Mouse (Mus musculus) neural tube, embryonic 14.5 days (tissue): ENCODE results near the gene Smad5. TPM values are rescaled to one million over a fixed set of nuclear protein-coding genes. Genes with fewer than 3 reads are reported as not detected.

Experiments used
- ATAC-seq: fragments of 200-750 bp; cut with Nextera tagmentation; 2 replicates; pipeline ENCODE4 v1.8.0; 2017; ENCODE audit warnings: low read depth, mild to moderate bottlenecking, moderate TSS enrichment, moderate library complexity
- H3K27ac ChIP-seq: fragments of 300-500 bp; sonication (generic); 2 replicates; pipeline ENCODE4 v1.5.1; 2014; ENCODE audit warnings: low read depth, mild to moderate bottlenecking, control low read depth, low read length, moderate library complexity, mixed read lengths
- H3K27me3 ChIP-seq: fragments of 300-500 bp; sonication (generic); 2 replicates; pipeline ENCODE4 v1.6.1; 2014; ENCODE audit warnings: low read length; ENCODE audit not compliant: control insufficient read depth, insufficient read depth
- H3K36me3 ChIP-seq: fragments of 300-500 bp; sonication (generic); 2 replicates; pipeline ENCODE4 v1.6.1; 2014; ENCODE audit warnings: low read length, mixed read lengths; ENCODE audit not compliant: control insufficient read depth, insufficient read depth
- H3K4me1 ChIP-seq: fragments of 300-500 bp; sonication (generic); 2 replicates; pipeline ENCODE4 v1.6.1; 2014; ENCODE audit warnings: low read length; ENCODE audit not compliant: control insufficient read depth, insufficient read depth
- H3K4me2 ChIP-seq: fragments of 300-500 bp; sonication (generic); 2 replicates; pipeline ENCODE4 v1.6.1; 2014; ENCODE audit warnings: mild to moderate bottlenecking, low read depth, low read length, control low read depth
- H3K4me3 ChIP-seq: fragments of 300-500 bp; sonication (generic); 2 replicates; pipeline ENCODE4 v1.5.1; 2014; ENCODE audit warnings: low read depth, low read length, control low read depth, mixed read lengths
- H3K9ac ChIP-seq: fragments of 300-500 bp; sonication (generic); replicated peaks from 2 replicates; pipeline ENCODE4 v1.6.1; 2014; ENCODE audit warnings: low read depth, mild to moderate bottlenecking, control low read depth, low read length, mixed read lengths
- H3K9me3 ChIP-seq: fragments of 300-500 bp; sonication (generic); 2 replicates; pipeline ENCODE4 v1.6.1; 2016; ENCODE audit warnings: low read length; ENCODE audit not compliant: control insufficient read depth
- WGBS: fragments of 180-500 bp; shearing (Covaris S2); extraction: QIAGEN DNeasy Blood & Tissue Kit; methylation state at CpG from one replicate; pipeline ENCODE4 v1.1.7; 2014; 5-methylcytosine and 5-hydroxymethylcytosine counted together
- polyA plus RNA-seq: library from polyadenylated mRNA; unstranded; fragments of >200 nt; fragmentation: Nextera tagmentation; extraction: Ambion mirVana; gene quantifications from 2 replicates; pipeline ENCODE4 v1.2.1, GENCODE M21; 2014

The Smad5 gene
- polyA plus RNA-seq, 1 experiment from 2014 or later, result 33.2 TPM

- H3K27ac ChIP-seq, result 0 out of 2 replicates have a peak overlapping the region, but pooled peaks have one; percentile 58
- no peak overlapping the region for H3K9ac ChIP-seq
- H3K36me3 ChIP-seq, result no peaks in the 10 kb centered on the region
- no peak for ATAC-seq
- no peak overlapping the region for H3K4me3 ChIP-seq
- peaks cover 14% of the 10 kb centered on the region for H3K4me1 ChIP-seq
- WGBS, result 86% methylated on average over 2 of the region's 2 CpGs
- no peaks in the 10 kb centered on the region for H3K9me3 ChIP-seq
- H3K27me3 ChIP-seq, result no peaks in the 10 kb centered on the region
- H3K4me2 ChIP-seq, result no peak overlapping the region
These were observed 5.6 kb upstream of the Smad5 start for GRCm38 (mm10) chr13:56697171-56697570.

GRCm38 (mm10) chr13:56698391-56698790, 4.4 kb upstream of the Smad5 start:
- H3K27me3 ChIP-seq, result no peaks in the 10 kb centered on the region
- H3K4me3 ChIP-seq, result no peak overlapping the region
- peak; percentile 36 for ATAC-seq
- no peak overlapping the region for H3K4me2 ChIP-seq
- WGBS, result 3% methylated on average over 9 of the region's 9 CpGs
- no peaks in the 10 kb centered on the region for H3K36me3 ChIP-seq
- no peaks in the 10 kb centered on the region for H3K9me3 ChIP-seq
- no peak overlapping the region for H3K9ac ChIP-seq
- peak overlapping the region; percentile 58 for H3K27ac ChIP-seq
- peaks cover 19% of the 10 kb centered on the region for H3K4me1 ChIP-seq

- Histone ChIP-seq H3K27ac (no peak overlapping the region), H3K9me3 (no peaks in the 10 kb centered on the region), H3K4me3 (no peak overlapping the region), H3K4me1 (peaks cover 21% of the 10 kb centered on the region), H3K27me3 (no peaks in the 10 kb centered on the region), H3K36me3 (no peaks in the 10 kb centered on the region), H3K9ac (no peak overlapping the region), H3K4me2 (no peak overlapping the region)
- no peak for ATAC-seq
- WGBS, result 94% methylated on average over 2 of the region's 2 CpGs
These were observed 3.4 kb upstream of the Smad5 start for GRCm38 (mm10) chr13:56699370-56699769.

- no peak for ATAC-seq
These were observed 1.8 kb upstream of the Smad5 start for GRCm38 (mm10) chr13:56700981-56701380.

GRCm38 (mm10) chr13:56701924-56702323, 886 bp upstream of the Smad5 start:
- no peak overlapping the region for H3K27ac ChIP-seq
- no peak overlapping the region for H3K4me2 ChIP-seq
- H3K9me3 ChIP-seq, result no peaks in the 10 kb centered on the region
- H3K27me3 ChIP-seq, result no peaks in the 10 kb centered on the region
- WGBS, result 74% methylated on average over 10 of the region's 10 CpGs
- H3K36me3 ChIP-seq, result no peaks in the 10 kb centered on the region
- H3K4me3 ChIP-seq, result no peak overlapping the region
- peaks cover 44% of the 10 kb centered on the region for H3K4me1 ChIP-seq
- no peak for ATAC-seq
- H3K9ac ChIP-seq, result no peak overlapping the region

More at GRCm38 (mm10) chr13:56700981-56701380, 1.8 kb upstream of the Smad5 start:
- Histone ChIP-seq H3K9ac (no peak overlapping the region), H3K27me3 (no peaks in the 10 kb centered on the region), H3K4me2 (no peak overlapping the region), H3K9me3 (no peaks in the 10 kb centered on the region), H3K4me1 (peaks cover 37% of the 10 kb centered on the region), H3K36me3 (no peaks in the 10 kb centered on the region), H3K4me3 (no peak overlapping the region), H3K27ac (no peak overlapping the region)
- 81% methylated on average over 1 of the region's 1 CpGs for WGBS

- H3K4me1 ChIP-seq, result peaks cover 32% of the 10 kb centered on the region
- no peaks in the 10 kb centered on the region for H3K36me3 ChIP-seq
- H3K4me2 ChIP-seq, result peak overlapping the region; percentile 65
- H3K9ac ChIP-seq, result peak overlapping the region; percentile 92
- peak overlapping the region; percentile 99 for H3K27ac ChIP-seq
- H3K4me3 ChIP-seq, result peak overlapping the region; percentile 71
- H3K27me3 ChIP-seq, result no peaks in the 10 kb centered on the region
- under 1% methylated on average over 57 of the region's 80 CpGs for WGBS
- H3K9me3 ChIP-seq, result no peaks in the 10 kb centered on the region
- peak; percentile 76 for ATAC-seq
These were observed 536 bp downstream of the Smad5 start for GRCm38 (mm10) chr13:56703222-56703870.

- no peaks in the 10 kb centered on the region for H3K27me3 ChIP-seq
- peak overlapping the region; percentile 71 for H3K4me3 ChIP-seq
- peak overlapping the region; percentile 92 for H3K9ac ChIP-seq
- peak overlapping the region; percentile 99 for H3K27ac ChIP-seq
- peak; percentile 22; the same call in 1 of the 2 replicates for ATAC-seq
- H3K36me3 ChIP-seq, result no peaks in the 10 kb centered on the region
- WGBS, result under 1% methylated on average over 11 of the region's 11 CpGs
- H3K4me1 ChIP-seq, result peaks cover 30% of the 10 kb centered on the region
- H3K4me2 ChIP-seq, result peak overlapping the region; percentile 65
- H3K9me3 ChIP-seq, result no peaks in the 10 kb centered on the region
These were observed 1.1 kb downstream of the Smad5 start for GRCm38 (mm10) chr13:56703871-56704321.

- ATAC-seq, result no peak
These were observed 1.8 kb downstream of the Smad5 start for GRCm38 (mm10) chr13:56704596-56704995.

GRCm38 (mm10) chr13:56707111-56707510, 4.3 kb downstream of the Smad5 start:
- H3K4me1 ChIP-seq, result peaks cover 32% of the 10 kb centered on the region

More at GRCm38 (mm10) chr13:56704596-56704995, 1.8 kb downstream of the Smad5 start:
- 71% methylated on average over 2 of the region's 2 CpGs for WGBS
- H3K4me3 ChIP-seq, result peak overlapping the region; percentile 71
- H3K27ac ChIP-seq, result peak overlapping the region; percentile 99; the same call in 1 of the 2 replicates
- peak overlapping the region; percentile 65 for H3K4me2 ChIP-seq
- no peaks in the 10 kb centered on the region for H3K27me3 ChIP-seq
- 0 out of 2 replicates have a peak overlapping the region, but pooled peaks have one; percentile 12 for H3K9ac ChIP-seq
- peaks cover 31% of the 10 kb centered on the region for H3K4me1 ChIP-seq
- no peaks in the 10 kb centered on the region for H3K36me3 ChIP-seq
- H3K9me3 ChIP-seq, result no peaks in the 10 kb centered on the region

More at GRCm38 (mm10) chr13:56707111-56707510, 4.3 kb downstream of the Smad5 start:
- H3K27ac ChIP-seq, result no peak overlapping the region
- H3K4me3 ChIP-seq, result no peak overlapping the region
- no peak overlapping the region for H3K4me2 ChIP-seq
- no peaks in the 10 kb centered on the region for H3K36me3 ChIP-seq
- no peak overlapping the region for H3K9ac ChIP-seq
- WGBS, result 92% methylated on average over 4 of the region's 4 CpGs
- ATAC-seq, result no peak
- H3K27me3 ChIP-seq, result no peaks in the 10 kb centered on the region
- H3K9me3 ChIP-seq, result no peaks in the 10 kb centered on the region
